Mouse (Mus musculus) spleen, postnatal 10 days (tissue): ENCODE results near the gene Cyb5r2.

Source experiments
- DNase-seq, 2 experiments: peaks; one replicate each; pipeline ENCODE4 v3.0.0; 2021 to 2022; ENCODE audit warnings: low spot score in 2 of 2

The Cyb5r2 gene

DNA sequence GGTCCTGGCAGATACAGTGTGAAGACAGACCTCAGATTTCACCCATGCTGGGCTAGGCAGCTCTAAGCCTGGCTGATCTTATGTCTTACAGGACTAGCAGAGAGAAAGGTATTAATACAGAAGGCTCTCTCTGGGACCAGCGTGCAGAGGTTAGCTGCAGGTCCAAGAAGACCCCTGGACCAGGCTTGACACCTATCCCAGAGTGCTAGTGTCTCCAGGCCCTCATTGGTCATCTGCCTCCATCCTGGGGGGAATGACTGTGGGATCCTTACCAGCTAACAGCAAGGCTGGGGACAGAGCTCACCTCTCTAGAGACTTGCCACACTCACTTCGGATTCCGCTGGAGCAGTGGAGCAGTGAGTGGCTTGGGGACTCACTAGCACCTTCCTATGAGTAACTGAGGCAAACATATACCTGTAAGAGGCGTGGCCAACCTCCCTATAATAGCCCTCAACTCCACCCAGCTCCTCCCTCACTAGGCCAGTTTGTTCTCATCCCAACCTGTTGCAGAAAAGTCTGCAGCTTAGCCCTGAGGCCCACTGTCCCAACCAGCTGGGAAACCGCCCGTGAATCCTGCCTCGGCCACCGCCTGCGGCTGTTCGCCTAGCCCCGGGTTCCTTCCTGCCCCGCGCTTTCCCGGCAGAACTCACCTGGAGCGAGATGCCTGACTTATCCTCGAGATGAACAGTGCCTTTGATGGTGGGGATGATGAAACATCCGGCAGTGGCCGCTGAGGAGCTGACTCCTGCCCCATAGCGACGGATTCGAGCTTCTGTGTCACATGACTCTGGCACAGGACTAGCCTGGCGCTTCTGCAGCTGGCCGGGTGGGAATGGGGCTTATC lies at the start of gene Cyb5r2:
TSS of gene Cyb5r2 (minus strand) at position 725 of the 844 bp plus-strand sequence.
- no peak for DNase-seq

DNA sequence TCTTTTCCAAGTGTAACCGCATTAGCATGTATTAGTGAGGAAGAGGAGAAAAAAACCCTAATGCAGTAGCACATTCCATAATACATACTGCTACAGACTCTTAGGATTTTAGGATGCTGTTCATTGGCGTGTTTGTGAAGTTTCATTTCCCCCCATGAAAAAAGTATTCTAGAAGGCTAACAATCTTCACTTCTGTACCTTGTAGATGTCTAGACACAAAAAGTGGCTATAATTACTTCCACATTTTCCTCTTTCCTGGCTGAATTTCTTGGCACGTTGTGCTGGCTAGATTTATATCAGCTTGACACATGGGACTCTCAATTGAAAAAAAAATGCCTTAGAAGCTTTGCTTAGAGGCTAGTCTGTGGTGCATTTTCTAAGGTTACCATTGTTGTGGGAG lies 44.3 kb upstream of the Cyb5r2 start:
- no peak for DNase-seq

- no peak for DNase-seq
These were observed 43.3 kb upstream of the Cyb5r2 start, which contains the start of gene Ovch2 for GRCm38 (mm10) chr7:107801108-107801507. TSS of gene Ovch2 (minus strand) at chr7:107801208.

GRCm38 (mm10) chr7:107796500-107796899 lies 38.7 kb upstream of the Cyb5r2 start:
- no peak for DNase-seq

DNA sequence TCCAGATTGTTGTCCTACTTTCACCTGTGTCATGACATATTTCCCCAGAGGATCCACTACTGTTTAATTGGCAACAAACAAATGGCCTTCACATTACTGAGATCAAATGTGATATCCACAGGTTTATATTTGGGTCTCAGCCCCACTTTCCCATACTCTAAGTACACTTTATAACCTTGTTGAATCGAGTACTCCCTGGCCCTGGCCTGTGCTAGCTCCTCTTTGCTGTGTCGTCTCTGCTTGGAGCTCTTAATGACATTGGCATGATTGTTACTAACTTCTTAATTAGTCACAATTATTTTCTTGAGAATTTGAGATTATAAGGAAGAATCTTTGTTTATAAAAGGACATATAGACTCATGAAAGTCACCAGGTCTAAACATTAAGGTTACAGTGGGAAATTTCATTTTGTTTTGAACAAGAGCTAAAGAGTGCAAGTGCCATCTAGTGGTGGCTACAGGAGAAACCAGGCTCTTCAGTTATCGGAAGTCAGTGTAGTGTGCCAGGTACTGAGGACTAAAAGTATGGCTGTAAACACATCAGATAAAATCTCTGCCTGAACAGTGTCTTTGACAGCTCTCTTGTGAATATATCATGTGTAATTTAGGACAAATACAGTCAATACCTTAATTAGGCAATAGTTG lies 30.3 kb upstream of the Cyb5r2 start:
- no peak for DNase-seq

GRCm38 (mm10) chr7:107779611-107780010 lies 21.8 kb upstream of the Cyb5r2 start:
- DNase-seq, result no peak

DNA sequence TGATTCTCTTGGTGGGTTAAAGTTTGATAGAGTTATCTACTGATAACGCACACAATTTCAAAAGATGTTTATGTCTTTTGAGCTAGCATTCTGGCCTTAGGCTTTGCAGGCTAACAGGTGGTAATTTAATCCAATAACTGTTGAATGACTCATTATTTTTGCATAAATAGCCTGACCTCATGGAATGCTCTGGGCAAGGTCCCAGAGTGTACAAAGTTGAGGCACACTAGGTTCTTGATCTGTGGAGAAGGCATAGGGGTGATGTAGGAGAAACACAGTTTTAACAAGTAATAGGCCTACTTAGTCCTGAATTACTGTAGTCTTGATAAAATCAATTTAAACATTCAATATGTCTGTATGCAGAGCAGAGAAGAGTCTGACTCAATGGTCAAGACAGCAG lies 20.4 kb upstream of the Cyb5r2 start:
- DNase-seq, result no peak

DNA sequence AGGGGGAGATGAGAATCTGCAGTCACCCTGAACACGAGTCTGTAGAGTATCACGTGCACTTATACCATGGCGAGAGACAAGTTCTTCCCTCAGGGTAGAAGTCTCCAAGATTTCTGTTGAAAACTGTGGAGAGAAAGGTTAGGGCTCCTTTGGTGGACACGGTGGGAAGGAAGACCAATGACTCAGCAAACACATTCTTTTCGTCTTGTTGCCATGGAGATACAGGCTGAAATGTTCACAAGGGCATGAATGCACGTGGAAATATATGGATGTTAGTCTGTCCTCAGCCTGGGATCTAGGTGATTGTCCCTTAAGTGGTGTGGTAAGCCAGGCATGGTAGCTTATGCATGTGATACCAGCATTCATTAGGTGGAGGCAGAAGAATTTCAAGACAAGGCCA lies 13.0 kb upstream of the Cyb5r2 start:
- no peak for DNase-seq

GRCm38 (mm10) chr7:107756748-107757147 lies 1.1 kb downstream of the Cyb5r2 start:
- no peak for DNase-seq

DNA sequence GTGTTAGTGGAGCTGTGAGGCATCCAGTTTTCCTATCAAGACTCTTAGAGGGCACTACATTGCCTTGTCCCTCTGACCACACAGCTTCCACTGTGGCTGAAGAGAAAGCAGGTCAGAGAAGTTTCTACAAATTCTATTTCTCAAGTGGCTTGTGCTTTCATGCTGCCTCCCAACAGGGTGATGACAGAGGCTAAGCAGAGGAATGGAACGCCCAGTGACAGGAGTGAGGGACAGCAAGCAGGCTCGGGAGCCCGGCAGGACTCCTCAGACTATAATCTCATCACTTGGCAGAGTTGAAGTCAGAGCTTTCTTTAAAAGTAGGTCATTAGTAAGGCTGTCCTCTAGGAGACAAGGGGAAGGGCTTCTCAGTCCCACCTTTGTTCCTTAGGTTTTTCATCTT lies 1.9 kb downstream of the Cyb5r2 start:
- no peak for DNase-seq

GRCm38 (mm10) chr7:107752031-107752520 lies 5.8 kb downstream of the Cyb5r2 start:
- no peak for DNase-seq

DNA sequence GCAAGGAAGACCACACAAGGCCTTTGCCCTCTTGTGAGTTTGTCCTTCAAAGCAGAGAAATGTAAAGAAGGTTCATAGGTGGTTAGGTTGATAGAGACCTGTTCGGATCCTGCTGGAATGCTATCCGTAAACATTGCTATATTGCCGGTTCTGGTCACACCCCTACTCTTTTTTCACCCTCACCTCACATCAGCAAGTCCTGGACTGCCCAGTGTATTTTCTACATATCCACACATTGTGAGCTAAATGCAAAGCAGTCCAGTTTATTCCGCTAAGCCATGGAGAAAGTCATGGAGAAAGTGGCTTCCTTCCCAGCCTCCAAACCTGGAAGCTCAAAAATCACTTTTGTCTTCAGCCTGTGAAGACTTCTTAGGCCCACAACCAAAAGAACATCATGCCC lies 8.1 kb downstream of the Cyb5r2 start:
- no peak for DNase-seq

DNA sequence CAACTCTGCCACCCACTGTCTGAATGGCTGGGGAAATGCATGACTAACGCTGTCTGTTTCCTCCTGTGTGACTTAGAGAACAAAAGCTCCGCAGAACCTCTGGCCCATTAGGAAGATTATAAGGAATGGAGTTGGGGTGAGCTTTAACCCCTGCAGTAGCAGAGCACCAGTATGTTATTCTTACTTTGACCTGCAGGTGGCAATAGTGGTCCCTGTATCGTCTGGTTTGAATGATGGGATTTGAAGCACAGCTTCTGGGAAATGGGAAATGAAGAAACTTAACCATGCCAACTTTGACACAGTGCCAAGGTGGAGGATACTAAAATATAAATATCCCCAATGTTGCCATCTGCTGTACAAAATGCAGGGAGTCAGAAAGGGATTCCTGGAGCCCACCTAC lies 8.6 kb downstream of the Cyb5r2 start:
- no peak for DNase-seq

- peak; percentile 24 to 73 for DNase-seq
These were observed 9.9 kb downstream of the Cyb5r2 start for GRCm38 (mm10) chr7:107747954-107748353.

GRCm38 (mm10) chr7:107747476-107747875 lies 10.4 kb downstream of the Cyb5r2 start:
- no peak for DNase-seq

DNA sequence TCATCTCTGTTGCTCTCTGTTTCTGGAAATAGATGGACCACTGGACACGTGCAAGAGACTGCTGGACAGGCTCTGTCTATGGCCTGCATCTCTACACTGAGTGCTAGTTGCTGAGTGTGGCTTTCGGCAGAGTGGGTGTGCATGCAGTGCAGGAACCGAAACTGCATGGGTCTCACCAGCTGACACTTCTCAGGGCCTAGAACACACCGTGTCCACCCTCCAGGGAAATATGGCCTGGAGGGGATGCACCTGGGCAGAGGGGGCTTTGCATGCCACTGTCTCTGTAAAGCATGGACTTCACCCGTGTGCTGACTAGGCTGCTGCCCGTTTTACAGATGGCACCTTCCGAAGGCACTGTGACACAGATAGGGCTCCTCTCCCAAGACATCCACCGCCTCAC lies 11.8 kb downstream of the Cyb5r2 start:
- peak in 1 of 2 experiments; percentile 29 for DNase-seq

DNA sequence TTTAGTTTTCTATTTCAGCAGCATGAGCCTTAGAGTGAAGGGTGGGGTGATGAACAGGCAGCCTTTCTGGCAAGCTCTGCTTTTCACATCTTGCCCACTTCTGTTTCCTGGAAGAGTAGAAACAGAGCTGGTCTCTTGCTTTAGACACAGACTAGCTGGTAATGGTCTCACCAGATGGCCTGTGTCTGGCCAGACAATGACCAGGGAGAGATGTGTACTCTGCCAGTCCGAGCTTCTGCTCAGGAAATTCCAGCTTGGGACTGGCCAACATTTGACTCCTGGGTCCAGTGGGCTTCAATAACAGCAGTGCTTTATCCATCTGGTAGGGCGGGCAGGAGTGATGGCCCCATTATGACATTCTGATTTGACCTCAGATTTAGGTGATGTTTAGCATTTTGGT lies 12.7 kb downstream of the Cyb5r2 start:
- DNase-seq, result no peak

DNA sequence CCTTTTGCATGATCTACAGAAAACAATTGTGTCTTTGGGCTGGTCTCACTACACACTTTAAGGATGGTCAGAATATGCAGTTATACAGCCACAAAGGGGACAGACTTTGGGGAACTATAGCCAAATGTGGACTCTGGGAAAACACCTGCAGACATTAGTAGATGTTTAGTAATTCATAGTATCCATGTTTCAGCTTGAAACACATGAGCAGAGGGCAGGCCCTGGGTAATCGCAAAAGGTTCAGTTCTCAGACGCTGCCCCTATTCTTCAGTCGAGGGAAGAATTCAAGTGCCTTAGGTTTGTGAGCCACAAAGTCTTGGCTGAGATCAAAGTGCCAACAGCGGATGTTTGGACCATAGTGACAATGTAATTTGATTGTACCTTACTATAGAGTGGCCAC lies 13.4 kb downstream of the Cyb5r2 start:
- no peak for DNase-seq

- DNase-seq, result no peak
These were observed 14.8 kb downstream of the Cyb5r2 start for GRCm38 (mm10) chr7:107742963-107743465.

DNA sequence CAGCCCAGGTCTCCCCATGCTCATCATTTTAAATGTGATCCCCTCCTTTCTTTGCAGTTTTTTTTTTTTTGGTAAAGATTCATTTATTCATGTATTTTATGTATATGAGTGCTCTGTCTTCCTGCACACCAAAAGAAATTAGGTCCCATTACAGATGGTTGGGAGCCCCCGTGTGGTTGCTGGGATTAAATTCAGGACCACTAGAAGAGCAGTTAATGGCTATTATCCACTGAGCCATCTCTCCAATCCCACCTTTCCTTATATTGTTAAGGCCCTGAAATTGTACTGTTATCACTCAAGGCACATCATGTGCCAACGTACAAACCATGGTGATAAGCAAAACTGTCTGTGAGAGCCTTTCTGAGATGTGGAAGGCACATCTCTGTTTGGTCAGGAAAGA lies 19.1 kb downstream of the Cyb5r2 start:
- DNase-seq, result no peak

GRCm38 (mm10) chr7:107733162-107733561 lies 24.7 kb downstream of the Cyb5r2 start:
- DNase-seq, result no peak

DNA sequence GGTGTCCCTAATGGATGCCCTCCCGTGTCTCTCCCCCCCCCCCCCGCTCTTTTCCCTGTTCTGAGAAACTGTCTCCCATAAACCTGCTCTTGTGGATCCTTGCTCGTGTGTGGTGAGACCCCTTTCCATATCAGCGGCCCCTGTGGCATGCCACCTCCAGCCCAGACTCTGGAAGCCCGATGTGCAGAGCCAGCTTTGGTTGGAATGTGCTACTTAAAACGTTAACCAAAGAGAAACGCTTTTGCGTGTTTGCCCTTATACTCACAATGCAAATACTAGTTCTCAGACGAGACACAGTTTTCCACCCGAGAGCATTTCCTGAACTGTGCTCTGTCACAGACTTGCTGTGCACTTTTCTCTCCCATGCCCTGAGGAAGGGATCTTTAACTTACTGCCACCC lies 27.2 kb downstream of the Cyb5r2 start:
- DNase-seq, result no peak

GRCm38 (mm10) chr7:107727538-107727937 lies 30.3 kb downstream of the Cyb5r2 start:
- DNase-seq, result no peak
